Mouse (Mus musculus): ENCODE data around the gene Cep170b. TPM values are rescaled to one million over a fixed set of nuclear protein-coding genes. Genes with fewer than 3 reads are reported as not detected.
A peak's percentile ranks its signal among the peaks of the same experiment; 100 is the strongest.

Cep170b gene
- polyA plus RNA-seq, 1 experiment from 2014 or later: 4.3 TPM

- Histone ChIP-seq H3K4me1 (ENCODE audit: control insufficient read depth, insufficient read depth, low read length) (no peaks in the 10 kb centered on the region; the same call in 1 of the 2 replicates), H3K4me3 (ENCODE audit: low read length) (no peak overlapping the region), H3K36me3 (ENCODE audit: control insufficient read depth, insufficient read depth) (no peaks in the 10 kb centered on the region), H3K9ac (ENCODE audit: low read length) (0 out of 2 replicates have a peak overlapping the region, but pooled peaks have one; percentile 23), H3K27ac (ENCODE audit: low read length) (no peak overlapping the region), H3K4me2 (ENCODE audit: low read depth, low read length) (peak overlapping the region; percentile 36), H3K9me3 (replicated peaks; ENCODE audit: control insufficient read depth, low read length) (peaks cover 6% of the 10 kb centered on the region; the same call in 1 of the 2 replicates), H3K27me3 (ENCODE audit: control insufficient read depth, insufficient read depth, low read length) (no peaks in the 10 kb centered on the region)
- WGBS: 20% methylated on average over 9 of the region's 9 CpGs
- no peak for ATAC-seq (replicated peaks; ENCODE audit: extremely low read depth, insufficient read depth, low FRiP score)
Measured at GRCm38 (mm10) chr12:112773366-112773765, 53.1 kb downstream of the Cep170b start.

GRCm38 (mm10) chr12:112774026-112774425 lies 53.8 kb downstream of the Cep170b start:
- Histone ChIP-seq H3K27me3 (ENCODE audit: control insufficient read depth, insufficient read depth, low read length) (no peaks in the 10 kb centered on the region), H3K36me3 (ENCODE audit: control insufficient read depth, insufficient read depth) (no peaks in the 10 kb centered on the region), H3K4me3 (ENCODE audit: low read length) (no peak overlapping the region), H3K27ac (ENCODE audit: low read length) (no peak overlapping the region), H3K4me2 (ENCODE audit: low read depth, low read length) (no peak overlapping the region), H3K4me1 (ENCODE audit: control insufficient read depth, insufficient read depth, low read length) (no peaks in the 10 kb centered on the region; the same call in 1 of the 2 replicates), H3K9me3 (replicated peaks; ENCODE audit: control insufficient read depth, low read length) (peaks cover 6% of the 10 kb centered on the region; the same call in 1 of the 2 replicates), H3K9ac (ENCODE audit: low read length) (no peak overlapping the region)
- no peak for ATAC-seq (replicated peaks; ENCODE audit: extremely low read depth, insufficient read depth, low FRiP score)
- WGBS: 70% methylated on average over 6 of the region's 6 CpGs

GRCm38 (mm10) chr12:112774481-112774880 lies 54.2 kb downstream of the Cep170b start:
- no peak for ATAC-seq (replicated peaks; ENCODE audit: extremely low read depth, insufficient read depth, low FRiP score)
- 86% methylated on average over 10 of the region's 10 CpGs for WGBS
- H3K9me3 ChIP-seq (replicated peaks; ENCODE audit: control insufficient read depth, low read length): peaks cover 6% of the 10 kb centered on the region; the same call in 1 of the 2 replicates

GRCm38 (mm10) chr12:112791026-112791425 lies 70.8 kb downstream of the Cep170b start:
- no peaks in the 10 kb centered on the region for H3K36me3 ChIP-seq (ENCODE audit: control insufficient read depth, insufficient read depth)
- H3K4me3 ChIP-seq (ENCODE audit: low read length): no peak overlapping the region
- no peak for ATAC-seq (replicated peaks; ENCODE audit: extremely low read depth, insufficient read depth, low FRiP score)
- H3K27ac ChIP-seq (ENCODE audit: low read length): no peak overlapping the region
- H3K27me3 ChIP-seq (ENCODE audit: control insufficient read depth, insufficient read depth, low read length): no peaks in the 10 kb centered on the region; the same call in 1 of the 2 replicates
- no peaks in the 10 kb centered on the region for H3K9me3 ChIP-seq (replicated peaks; ENCODE audit: control insufficient read depth, low read length)
- H3K4me2 ChIP-seq (ENCODE audit: low read depth, low read length): no peak overlapping the region
- WGBS: 68% methylated on average over 8 of the region's 8 CpGs
- peaks cover 25% of the 10 kb centered on the region for H3K4me1 ChIP-seq (ENCODE audit: control insufficient read depth, insufficient read depth, low read length)
- H3K9ac ChIP-seq (ENCODE audit: low read length): no peak overlapping the region

More at GRCm38 (mm10) chr12:112774481-112774880, 54.2 kb downstream of the Cep170b start:
- Histone ChIP-seq H3K36me3 (ENCODE audit: control insufficient read depth, insufficient read depth) (no peaks in the 10 kb centered on the region), H3K4me3 (ENCODE audit: low read length) (no peak overlapping the region), H3K27me3 (ENCODE audit: control insufficient read depth, insufficient read depth, low read length) (no peaks in the 10 kb centered on the region), H3K4me1 (ENCODE audit: control insufficient read depth, insufficient read depth, low read length) (no peaks in the 10 kb centered on the region; the same call in 1 of the 2 replicates), H3K9ac (ENCODE audit: low read length) (no peak overlapping the region), H3K4me2 (ENCODE audit: low read depth, low read length) (no peak overlapping the region), H3K27ac (ENCODE audit: low read length) (no peak overlapping the region)

GRCm38 (mm10) chr12:112793601-112794355 lies 73.5 kb downstream of the Cep170b start:
- peaks cover 47% of the 10 kb centered on the region for H3K4me1 ChIP-seq (ENCODE audit: control insufficient read depth, insufficient read depth, low read length)

GRCm38 (mm10) chr12:112794356-112794816 lies 74.1 kb downstream of the Cep170b start:
- Histone ChIP-seq H3K4me1 (ENCODE audit: control insufficient read depth, insufficient read depth, low read length) (peaks cover 47% of the 10 kb centered on the region), H3K9me3 (replicated peaks; ENCODE audit: control insufficient read depth, low read length) (no peaks in the 10 kb centered on the region), H3K27ac (ENCODE audit: low read length) (peak overlapping the region; percentile 86), H3K9ac (ENCODE audit: low read length) (peak overlapping the region; percentile 42), H3K36me3 (ENCODE audit: control insufficient read depth, insufficient read depth) (no peaks in the 10 kb centered on the region), H3K4me2 (ENCODE audit: low read depth, low read length) (peak overlapping the region; percentile 46), H3K4me3 (ENCODE audit: low read length) (no peak overlapping the region), H3K27me3 (ENCODE audit: control insufficient read depth, insufficient read depth, low read length) (no peaks in the 10 kb centered on the region)
- ATAC-seq (replicated peaks; ENCODE audit: extremely low read depth, insufficient read depth, low FRiP score): no peak
- WGBS: 16% methylated on average over 7 of the region's 7 CpGs

More at GRCm38 (mm10) chr12:112793601-112794355, 73.5 kb downstream of the Cep170b start:
- peak overlapping the region; percentile 46 for H3K4me2 ChIP-seq (ENCODE audit: low read depth, low read length)
- H3K9me3 ChIP-seq (replicated peaks; ENCODE audit: control insufficient read depth, low read length): no peaks in the 10 kb centered on the region
- peak overlapping the region; percentile 86 for H3K27ac ChIP-seq (ENCODE audit: low read length)
- H3K36me3 ChIP-seq (ENCODE audit: control insufficient read depth, insufficient read depth): no peaks in the 10 kb centered on the region
- no peaks in the 10 kb centered on the region for H3K27me3 ChIP-seq (ENCODE audit: control insufficient read depth, insufficient read depth, low read length)
- peak overlapping the region; percentile 58 for H3K9ac ChIP-seq (ENCODE audit: low read length)
- 53% methylated on average over 13 of the region's 13 CpGs for WGBS
- no peak overlapping the region for H3K4me3 ChIP-seq (ENCODE audit: low read length)
- ATAC-seq (replicated peaks; ENCODE audit: extremely low read depth, insufficient read depth, low FRiP score): peak; percentile 84

- H3K27me3 ChIP-seq (ENCODE audit: control insufficient read depth, insufficient read depth, low read length): no peaks in the 10 kb centered on the region
- peaks cover 47% of the 10 kb centered on the region for H3K4me1 ChIP-seq (ENCODE audit: control insufficient read depth, insufficient read depth, low read length)
- no peaks in the 10 kb centered on the region for H3K9me3 ChIP-seq (replicated peaks; ENCODE audit: control insufficient read depth, low read length)
- 87% methylated on average over 5 of the region's 5 CpGs for WGBS
- peak overlapping the region; percentile 86; the same call in 1 of the 2 replicates for H3K27ac ChIP-seq (ENCODE audit: low read length)
- no peaks in the 10 kb centered on the region for H3K36me3 ChIP-seq (ENCODE audit: control insufficient read depth, insufficient read depth)
- peak overlapping the region; percentile 15; the same call in 1 of the 2 replicates for H3K4me3 ChIP-seq (ENCODE audit: low read length)
- ATAC-seq (replicated peaks; ENCODE audit: extremely low read depth, insufficient read depth, low FRiP score): no peak
- no peak overlapping the region for H3K9ac ChIP-seq (ENCODE audit: low read length)
- H3K4me2 ChIP-seq (ENCODE audit: low read depth, low read length): peak overlapping the region; percentile 27
Measured at GRCm38 (mm10) chr12:112794998-112795397, 74.7 kb downstream of the Cep170b start.

- 32% methylated on average over 18 of the region's 18 CpGs for WGBS
- no peak; the same call in 1 of the 2 replicates for ATAC-seq (replicated peaks; ENCODE audit: extremely low read depth, insufficient read depth, low FRiP score)
- H3K27me3 ChIP-seq (ENCODE audit: control insufficient read depth, insufficient read depth, low read length): no peaks in the 10 kb centered on the region
- H3K36me3 ChIP-seq (ENCODE audit: control insufficient read depth, insufficient read depth): no peaks in the 10 kb centered on the region
- H3K4me1 ChIP-seq (ENCODE audit: control insufficient read depth, insufficient read depth, low read length): peaks cover 48% of the 10 kb centered on the region
- H3K27ac ChIP-seq (ENCODE audit: low read length): peak overlapping the region; percentile 46; the same call in 1 of the 2 replicates
- peak overlapping the region; percentile 34; the same call in 1 of the 2 replicates for H3K9ac ChIP-seq (ENCODE audit: low read length)
- H3K4me3 ChIP-seq (ENCODE audit: low read length): peak overlapping the region; percentile 15; the same call in 1 of the 2 replicates
- no peaks in the 10 kb centered on the region for H3K9me3 ChIP-seq (replicated peaks; ENCODE audit: control insufficient read depth, low read length)
- peak overlapping the region; percentile 27 for H3K4me2 ChIP-seq (ENCODE audit: low read depth, low read length)
Measured at GRCm38 (mm10) chr12:112795466-112796104, 75.3 kb downstream of the Cep170b start.

Measured in heart, embryonic 16.5 days (tissue).